Mouse (Mus musculus): ENCODE results near the gene Nemp1. TPM values are rescaled to one million over a fixed set of nuclear protein-coding genes. Genes with fewer than 3 reads are reported as not detected.
A peak's percentile ranks its signal among the peaks of the same experiment; 100 is the strongest.

Gene Nemp1
- polyA plus RNA-seq (2014; fragmentation: Nextera tagmentation; extraction: Ambion mirVana), result 9.3 and 10.6 TPM in 2 replicates

- Histone ChIP-seq H3K27ac (ENCODE audit: low read depth, low read length) (peak within 1 kb of the TSS; percentile 88), H3K4me1 (ENCODE audit: control insufficient read depth, insufficient read depth, low read length) (peaks cover 26% of the 10 kb centered on the region), H3K36me3 (ENCODE audit: control insufficient read depth, insufficient read depth, low read length) (no peaks in the 10 kb centered on the region), H3K9me3 (ENCODE audit: control insufficient read depth, low read length) (no peaks in the 10 kb centered on the region), H3K4me3 (ENCODE audit: low read depth, low read length) (peak within 1 kb of the TSS; percentile 62), H3K9ac (ENCODE audit: low read length) (peak within 1 kb of the TSS; percentile 64), H3K27me3 (ENCODE audit: control insufficient read depth, insufficient read depth, low read length) (peaks cover 61% of the 10 kb centered on the region), H3K4me2 (ENCODE audit: low read depth) (peak within 1 kb of the TSS; percentile 81)
- under 1% methylated on average over 59 of the region's 73 CpGs for WGBS
- ATAC-seq (ENCODE audit: insufficient read depth, low FRiP score, low TSS enrichment) (peak; percentile 48; the same call in 1 of the 2 replicates), DNase-seq (ENCODE audit: low spot score) (peak; percentile 71)
These were observed at the start of gene Nemp1 for GRCm38 (mm10) chr10:127666501-127667268. Gene Nemp1, plus strand, starts transcription at chr10:127666901.

DNA sequence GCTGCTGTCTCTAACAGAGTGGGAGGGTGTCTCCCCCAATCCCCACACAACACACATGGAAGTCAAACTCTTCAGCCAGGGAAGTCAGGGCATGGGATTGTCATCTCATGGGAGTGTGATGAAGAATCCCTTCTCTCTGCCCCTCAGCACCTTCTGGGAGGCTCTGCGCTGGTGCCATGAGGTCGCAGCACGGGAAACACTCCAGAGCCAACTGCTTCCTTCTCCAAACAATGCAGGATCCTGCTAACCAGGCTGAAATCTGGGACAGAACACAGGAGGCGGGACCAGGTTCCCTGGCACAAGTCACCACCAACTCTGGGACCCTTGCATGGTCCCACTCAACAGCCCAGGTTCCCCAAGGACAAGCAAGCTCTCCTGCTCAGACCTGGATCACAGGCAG, 49.4 kb upstream of the Nemp1 start:
- Histone ChIP-seq H3K4me3 (ENCODE audit: low read depth, low read length) (no peak overlapping the region), H3K9ac (ENCODE audit: low read length) (0 out of 2 replicates have a peak overlapping the region, but pooled peaks have one; percentile 19), H3K36me3 (ENCODE audit: control insufficient read depth, insufficient read depth, low read length) (no peaks in the 10 kb centered on the region), H3K9me3 (ENCODE audit: control insufficient read depth, low read length) (no peaks in the 10 kb centered on the region), H3K27ac (ENCODE audit: low read depth, low read length) (no peak overlapping the region), H3K27me3 (ENCODE audit: control insufficient read depth, insufficient read depth, low read length) (no peaks in the 10 kb centered on the region), H3K4me1 (ENCODE audit: control insufficient read depth, insufficient read depth, low read length) (peaks cover 51% of the 10 kb centered on the region), H3K4me2 (ENCODE audit: low read depth) (0 out of 2 replicates have a peak overlapping the region, but pooled peaks have one; percentile 7)
- ATAC-seq (ENCODE audit: insufficient read depth, low FRiP score, low TSS enrichment), result no peak
- WGBS, result 57% methylated on average over 4 of the region's 4 CpGs
- DNase-seq (ENCODE audit: low spot score), result no peak

DNA sequence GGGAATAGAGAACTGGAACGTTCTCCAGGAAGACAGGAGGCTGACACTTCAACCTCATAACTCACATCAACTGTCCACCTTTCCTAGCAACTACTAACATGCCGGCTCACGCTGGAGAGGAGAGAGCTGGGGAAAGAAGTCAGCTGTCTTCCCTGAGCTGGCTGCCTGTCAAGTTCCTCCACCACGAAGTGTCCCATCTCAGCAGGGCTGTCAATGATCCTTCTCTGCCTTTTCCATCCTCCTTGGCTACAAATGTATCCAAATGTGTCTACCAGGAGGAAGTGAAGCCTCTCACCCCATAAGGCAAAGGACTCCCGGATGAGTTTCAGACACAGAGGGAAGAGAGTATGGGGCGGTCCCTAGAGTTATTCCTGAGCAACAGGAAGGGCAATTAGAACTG, 48.5 kb upstream of the Nemp1 start:
- WGBS, result 55% methylated on average over 6 of the region's 6 CpGs
- Histone ChIP-seq H3K9ac (ENCODE audit: low read length) (no peak overlapping the region), H3K4me3 (ENCODE audit: low read depth, low read length) (peak overlapping the region; percentile 10; the same call in 1 of the 2 replicates)

DNA sequence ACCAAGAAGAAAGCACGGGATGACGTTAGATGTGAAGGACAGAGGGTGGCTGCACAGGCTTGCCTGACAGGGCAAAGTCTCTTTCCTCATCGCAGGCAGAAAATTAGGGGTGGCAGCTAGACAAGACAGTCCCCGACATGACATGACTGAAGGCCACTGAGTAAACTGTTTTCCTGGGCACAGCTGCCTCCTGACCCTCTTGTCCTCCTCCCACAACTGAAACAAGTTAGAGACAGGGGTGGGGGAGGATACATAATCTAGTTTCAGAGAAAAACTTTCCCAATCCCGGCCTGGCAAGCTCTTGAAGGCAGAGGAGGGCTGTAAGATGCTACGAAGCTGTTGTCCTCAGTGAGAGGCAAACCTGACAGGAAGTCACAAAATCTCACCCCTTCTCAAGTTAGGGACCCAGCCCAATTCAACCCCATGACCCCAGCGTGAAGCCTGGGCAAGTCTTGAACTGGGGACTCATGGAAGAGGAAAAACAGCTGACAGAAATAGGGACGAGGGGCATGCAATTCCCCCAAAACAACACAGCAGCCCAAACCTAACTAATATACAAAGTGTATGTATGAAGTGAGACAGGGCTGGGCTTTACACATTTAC, 47.5 kb upstream of the Nemp1 start:
- WGBS, result 34% methylated on average over 8 of the region's 8 CpGs
- ATAC-seq (ENCODE audit: insufficient read depth, low FRiP score, low TSS enrichment) (no peak), DNase-seq (ENCODE audit: low spot score) (no peak)
- Histone ChIP-seq H3K27ac (ENCODE audit: low read depth, low read length) (0 out of 2 replicates have a peak overlapping the region, but pooled peaks have one; percentile 86), H3K4me1 (ENCODE audit: control insufficient read depth, insufficient read depth, low read length) (peaks cover 50% of the 10 kb centered on the region), H3K9me3 (ENCODE audit: control insufficient read depth, low read length) (no peaks in the 10 kb centered on the region), H3K36me3 (ENCODE audit: control insufficient read depth, insufficient read depth, low read length) (no peaks in the 10 kb centered on the region), H3K9ac (ENCODE audit: low read length) (peak overlapping the region; percentile 85), H3K4me3 (ENCODE audit: low read depth, low read length) (peak overlapping the region; percentile 78), H3K4me2 (ENCODE audit: low read depth) (peak overlapping the region; percentile 83), H3K27me3 (ENCODE audit: control insufficient read depth, insufficient read depth, low read length) (no peaks in the 10 kb centered on the region)

More for the DNA sequence above, 48.5 kb upstream of the Nemp1 start:
- Histone ChIP-seq H3K36me3 (ENCODE audit: control insufficient read depth, insufficient read depth, low read length) (no peaks in the 10 kb centered on the region), H3K9me3 (ENCODE audit: control insufficient read depth, low read length) (no peaks in the 10 kb centered on the region), H3K4me1 (ENCODE audit: control insufficient read depth, insufficient read depth, low read length) (peaks cover 51% of the 10 kb centered on the region), H3K4me2 (ENCODE audit: low read depth) (peak overlapping the region; percentile 83), H3K27me3 (ENCODE audit: control insufficient read depth, insufficient read depth, low read length) (no peaks in the 10 kb centered on the region), H3K27ac (ENCODE audit: low read depth, low read length) (no peak overlapping the region)
- no peak for ATAC-seq (ENCODE audit: insufficient read depth, low FRiP score, low TSS enrichment)
- no peak for DNase-seq (ENCODE audit: low spot score)

DNA sequence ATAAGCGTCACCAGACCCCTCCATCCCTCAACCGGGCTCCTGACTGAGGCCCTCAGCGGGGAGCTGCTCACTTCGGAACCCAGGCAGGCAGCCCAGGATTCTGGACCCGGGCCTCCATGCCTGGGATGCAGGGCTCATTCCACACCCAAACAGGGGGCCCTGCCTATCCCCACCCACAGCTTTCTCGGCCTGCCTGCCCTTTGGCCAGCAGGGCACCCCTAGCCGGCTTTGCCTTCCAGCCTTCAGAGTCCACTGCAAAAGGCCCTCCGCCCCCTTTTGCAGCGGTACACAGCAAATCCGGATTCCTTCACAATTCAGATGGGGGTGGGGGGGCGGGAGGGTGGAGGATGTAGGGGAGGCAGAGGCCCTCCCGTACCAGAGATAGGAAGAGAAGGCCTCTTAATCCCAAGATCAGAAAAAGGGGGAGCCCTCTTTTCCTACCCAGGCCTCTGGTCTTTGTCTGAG, 46.7 kb upstream of the Nemp1 start:
- Histone ChIP-seq H3K4me2 (ENCODE audit: low read depth) (peak overlapping the region; percentile 83), H3K27ac (ENCODE audit: low read depth, low read length) (peak overlapping the region; percentile 86), H3K9me3 (ENCODE audit: control insufficient read depth, low read length) (no peaks in the 10 kb centered on the region), H3K36me3 (ENCODE audit: control insufficient read depth, insufficient read depth, low read length) (no peaks in the 10 kb centered on the region), H3K27me3 (ENCODE audit: control insufficient read depth, insufficient read depth, low read length) (no peaks in the 10 kb centered on the region), H3K9ac (ENCODE audit: low read length) (peak overlapping the region; percentile 85), H3K4me1 (ENCODE audit: control insufficient read depth, insufficient read depth, low read length) (peaks cover 42% of the 10 kb centered on the region), H3K4me3 (ENCODE audit: low read depth, low read length) (peak overlapping the region; percentile 78)
- DNase-seq (ENCODE audit: low spot score), result peak; percentile 57
- ATAC-seq (ENCODE audit: insufficient read depth, low FRiP score, low TSS enrichment), result peak; percentile 21
- whole genome bisulfite sequencing, result under 1% methylated on average over 12 of the region's 12 CpGs

DNA sequence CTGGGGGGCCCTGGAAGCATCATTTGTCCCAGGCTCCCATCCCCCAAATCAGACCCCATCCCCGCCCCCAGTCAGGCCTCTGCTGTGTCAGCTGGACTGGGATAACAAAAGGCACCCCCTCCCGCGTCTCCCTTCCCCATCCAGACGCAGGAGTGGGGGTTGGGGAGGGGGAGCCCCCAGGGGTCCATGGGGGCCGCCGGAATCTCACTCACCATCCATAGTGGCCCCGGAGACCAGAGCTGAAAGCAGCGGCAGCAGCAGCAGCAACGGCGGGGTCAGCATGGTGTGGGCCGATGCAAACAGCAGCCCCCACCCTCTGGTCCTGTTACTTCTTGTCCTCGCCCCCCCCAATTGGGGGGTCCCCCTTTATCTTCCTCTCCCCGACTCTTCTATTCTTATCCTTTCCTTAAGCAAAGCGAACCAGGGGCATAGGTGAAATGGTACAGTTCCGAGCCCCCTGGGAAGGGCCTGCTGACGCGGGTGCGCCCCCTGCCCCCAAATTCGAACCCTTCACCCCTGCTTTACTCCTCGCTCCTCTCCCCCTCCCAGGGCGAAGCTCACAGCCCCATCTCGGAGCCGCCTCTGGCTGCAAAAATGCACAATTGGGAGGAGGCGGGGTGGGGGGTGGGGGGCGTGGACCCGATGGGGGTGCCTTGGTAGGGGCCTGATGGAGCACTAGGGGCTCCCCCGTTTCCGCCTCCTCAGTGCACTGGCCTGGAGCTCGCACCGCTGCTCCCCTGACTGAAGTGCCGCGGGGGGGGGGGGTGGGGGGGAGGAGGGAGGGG, 46.1 kb upstream of the Nemp1 start, which contains the start of gene Lrp1:
Lrp1 (minus strand) TSS at position 743 of the 785 bp plus-strand sequence.
- Histone ChIP-seq H3K9ac (ENCODE audit: low read length) (peak within 1 kb of the TSS; percentile 85), H3K27me3 (ENCODE audit: control insufficient read depth, insufficient read depth, low read length) (no peaks in the 10 kb centered on the region), H3K4me1 (ENCODE audit: control insufficient read depth, insufficient read depth, low read length) (peaks cover 37% of the 10 kb centered on the region), H3K27ac (ENCODE audit: low read depth, low read length) (peak within 1 kb of the TSS; percentile 86), H3K4me2 (ENCODE audit: low read depth) (peak within 1 kb of the TSS; percentile 83), H3K36me3 (ENCODE audit: control insufficient read depth, insufficient read depth, low read length) (no peaks in the 10 kb centered on the region), H3K9me3 (ENCODE audit: control insufficient read depth, low read length) (no peaks in the 10 kb centered on the region), H3K4me3 (ENCODE audit: low read depth, low read length) (peak within 1 kb of the TSS; percentile 78)
- 0% methylated on average over 22 of the region's 32 CpGs for WGBS
- peak; percentile 79 for ATAC-seq (ENCODE audit: insufficient read depth, low FRiP score, low TSS enrichment)
- peak; percentile 69 for DNase-seq (ENCODE audit: low spot score)

- peak overlapping the region; percentile 63 for H3K9ac ChIP-seq (ENCODE audit: low read length)
- WGBS, result 0% methylated on average over 38 of the region's 39 CpGs
- peak; percentile 82 for ATAC-seq (ENCODE audit: insufficient read depth, low FRiP score, low TSS enrichment)
These were observed 45.3 kb upstream of the Nemp1 start for GRCm38 (mm10) chr10:127621191-127622056.

More at GRCm38 (mm10) chr10:127621191-127622056, 45.3 kb upstream of the Nemp1 start:
- no peaks in the 10 kb centered on the region for H3K9me3 ChIP-seq (ENCODE audit: control insufficient read depth, low read length)
- H3K36me3 ChIP-seq (ENCODE audit: control insufficient read depth, insufficient read depth, low read length), result no peaks in the 10 kb centered on the region
- peaks cover 30% of the 10 kb centered on the region for H3K4me1 ChIP-seq (ENCODE audit: control insufficient read depth, insufficient read depth, low read length)
- H3K27me3 ChIP-seq (ENCODE audit: control insufficient read depth, insufficient read depth, low read length), result no peaks in the 10 kb centered on the region
- peak overlapping the region; percentile 78 for H3K4me3 ChIP-seq (ENCODE audit: low read depth, low read length)
- peak overlapping the region; percentile 83 for H3K4me2 ChIP-seq (ENCODE audit: low read depth)
- peak; percentile 90 for DNase-seq (ENCODE audit: low spot score)
- peak overlapping the region; percentile 86 for H3K27ac ChIP-seq (ENCODE audit: low read depth, low read length)

Measured in neural tube, embryonic 11.5 days (tissue).